Mouse (Mus musculus) neural tube, embryonic 12.5 days (tissue): ENCODE results near the gene Unc119b. TPM values are rescaled to one million over a fixed set of nuclear protein-coding genes. Genes with fewer than 3 reads are reported as not detected.
"Not testable (repeated sequence)": the region's sequence is repeated elsewhere in the genome, so short reads cannot be mapped to it uniquely, and the experiment has no call there.

Experiments
- ATAC-seq: fragments of 200-750 bp; cut with Nextera tagmentation; 2 replicates; pipeline ENCODE4 v1.8.0; 2017; ENCODE audit warnings: low read depth, mild to moderate bottlenecking, moderate TSS enrichment, moderate library complexity; ENCODE audit not compliant: low FRiP score
- H3K27ac ChIP-seq: fragments of 300-500 bp; sonication (generic); 2 replicates; pipeline ENCODE4 v1.5.1; 2016
- H3K27me3 ChIP-seq: fragments of 300-500 bp; sonication (generic); replicated peaks from 2 replicates; pipeline ENCODE4 v1.6.1; 2016; ENCODE audit warnings: mild to moderate bottlenecking
- H3K36me3 ChIP-seq: fragments of 300-500 bp; sonication (generic); 2 replicates; pipeline ENCODE4 v1.6.1; 2016; ENCODE audit warnings: mild to moderate bottlenecking
- H3K4me1 ChIP-seq: fragments of 300-500 bp; sonication (generic); 2 replicates; pipeline ENCODE4 v1.6.1; 2016
- H3K4me2 ChIP-seq: fragments of 300-500 bp; sonication (generic); replicated peaks from 2 replicates; pipeline ENCODE4 v1.6.1; 2016; ENCODE audit warnings: mild to moderate bottlenecking
- H3K4me3 ChIP-seq: fragments of 300-500 bp; sonication (generic); 2 replicates; pipeline ENCODE4 v1.5.1; 2016
- H3K9ac ChIP-seq: fragments of 300-500 bp; sonication (generic); 2 replicates; pipeline ENCODE4 v1.6.1; 2016; ENCODE audit warnings: mild to moderate bottlenecking
- H3K9me3 ChIP-seq: fragments of 300-500 bp; sonication (generic); 2 replicates; pipeline ENCODE4 v1.6.1; 2016; ENCODE audit warnings: mild to moderate bottlenecking
- WGBS: fragments of 180-500 bp; shearing (Covaris S2); methylation state at CpG from one replicate; pipeline ENCODE4 v1.1.7; 2016; 5-methylcytosine and 5-hydroxymethylcytosine counted together
- polyA plus RNA-seq: library from polyadenylated mRNA; unstranded; fragments of >200 nt; fragmentation: Nextera tagmentation; extraction: Ambion mirVana; gene quantifications from 2 replicates; pipeline ENCODE4 v1.2.1, GENCODE M21; 2016

The Unc119b gene
- polyA plus RNA-seq, 1 experiment from 2014 or later = 61.2 TPM

GRCm38 (mm10) chr5:115165895-115166814, 31.4 kb upstream of the Unc119b start:
- 57% methylated on average over 11 of the region's 11 CpGs for WGBS
- no peak for ATAC-seq
- Histone ChIP-seq H3K4me2 (no peak overlapping the region), H3K9me3 (no peaks in the 10 kb centered on the region), H3K36me3 (peaks cover 4% of the 10 kb centered on the region; the same call in 1 of the 2 replicates), H3K9ac (no peak overlapping the region), H3K27ac (no peak overlapping the region), H3K4me3 (no peak overlapping the region), H3K4me1 (peaks cover 4% of the 10 kb centered on the region; the same call in 1 of the 2 replicates), H3K27me3 (no peaks in the 10 kb centered on the region)

- H3K4me3 ChIP-seq = no peak overlapping the region
- no peak overlapping the region for H3K27ac ChIP-seq
- H3K4me1 ChIP-seq = peaks cover 4% of the 10 kb centered on the region; the same call in 1 of the 2 replicates
- no peaks in the 10 kb centered on the region for H3K9me3 ChIP-seq
- H3K4me2 ChIP-seq = no peak overlapping the region
- no peak overlapping the region for H3K9ac ChIP-seq
- 61% methylated on average over 9 of the region's 9 CpGs for WGBS
- H3K27me3 ChIP-seq = no peaks in the 10 kb centered on the region
- ATAC-seq = no peak
- peaks cover 3% of the 10 kb centered on the region; the same call in 1 of the 2 replicates for H3K36me3 ChIP-seq
Measured at GRCm38 (mm10) chr5:115165351-115165750, 30.6 kb upstream of the Unc119b start.

GRCm38 (mm10) chr5:115164446-115164845, 29.7 kb upstream of the Unc119b start:
- not testable (repeated sequence) for H3K4me3 ChIP-seq, ATAC-seq

GRCm38 (mm10) chr5:115163563-115163962, 28.8 kb upstream of the Unc119b start:
- no peak overlapping the region for H3K9ac ChIP-seq
- no peaks in the 10 kb centered on the region for H3K36me3 ChIP-seq
- ATAC-seq = no peak
- H3K27me3 ChIP-seq = no peaks in the 10 kb centered on the region
- no peaks in the 10 kb centered on the region for H3K9me3 ChIP-seq
- H3K27ac ChIP-seq = no peak overlapping the region
- H3K4me1 ChIP-seq = 0 out of 2 replicates have a peak, but pooled peaks cover 3% of the 10 kb centered on the region
- H3K4me3 ChIP-seq = no peak overlapping the region
- H3K4me2 ChIP-seq = 0 out of 2 replicates have a peak overlapping the region, but pooled peaks have one; percentile 4
- WGBS = 42% methylated on average over 8 of the region's 8 CpGs

More at GRCm38 (mm10) chr5:115164446-115164845, 29.7 kb upstream of the Unc119b start:
- H3K9ac ChIP-seq, H3K9me3 ChIP-seq, H3K4me1 ChIP-seq, H3K4me2 ChIP-seq, H3K36me3 ChIP-seq, H3K27ac ChIP-seq, H3K27me3 ChIP-seq: not testable (repeated sequence)
- 76% methylated on average over 4 of the region's 4 CpGs for WGBS

- not testable (repeated sequence) for H3K9me3 ChIP-seq, H3K4me3 ChIP-seq, H3K36me3 ChIP-seq, H3K4me2 ChIP-seq, H3K27me3 ChIP-seq, H3K9ac ChIP-seq, ATAC-seq, H3K27ac ChIP-seq
- H3K4me1 ChIP-seq = peaks cover 11% of the 10 kb centered on the region
- WGBS = 75% methylated on average over 1 of the region's 1 CpGs
Measured at GRCm38 (mm10) chr5:115161940-115162279, 27.1 kb upstream of the Unc119b start.

GRCm38 (mm10) chr5:115161064-115161939, 26.5 kb upstream of the Unc119b start:
- ATAC-seq = no peak
- H3K27me3 ChIP-seq = no peaks in the 10 kb centered on the region
- no peak overlapping the region; the same call in 1 of the 2 replicates for H3K27ac ChIP-seq

GRCm38 (mm10) chr5:115160655-115161054, 25.9 kb upstream of the Unc119b start:
- peaks cover 23% of the 10 kb centered on the region for H3K4me1 ChIP-seq
- H3K27me3 ChIP-seq = no peaks in the 10 kb centered on the region
- no peaks in the 10 kb centered on the region for H3K9me3 ChIP-seq
- WGBS = 83% methylated on average over 6 of the region's 6 CpGs
- H3K9ac ChIP-seq = no peak overlapping the region
- ATAC-seq = no peak
- no peak overlapping the region for H3K27ac ChIP-seq
- H3K4me3 ChIP-seq = no peak overlapping the region
- H3K36me3 ChIP-seq = no peaks in the 10 kb centered on the region
- no peak overlapping the region for H3K4me2 ChIP-seq

More at GRCm38 (mm10) chr5:115161064-115161939, 26.5 kb upstream of the Unc119b start:
- H3K4me3 ChIP-seq = no peak overlapping the region
- H3K4me1 ChIP-seq = peaks cover 16% of the 10 kb centered on the region
- H3K9me3 ChIP-seq = no peaks in the 10 kb centered on the region
- no peak overlapping the region for H3K9ac ChIP-seq
- H3K36me3 ChIP-seq = no peaks in the 10 kb centered on the region
- no peak overlapping the region for H3K4me2 ChIP-seq
- WGBS = 68% methylated on average over 13 of the region's 13 CpGs

GRCm38 (mm10) chr5:115159165-115159564, 24.4 kb upstream of the Unc119b start:
- no peak for ATAC-seq
- H3K9ac ChIP-seq = peak overlapping the region; percentile 97
- peaks cover 35% of the 10 kb centered on the region for H3K4me1 ChIP-seq
- H3K4me2 ChIP-seq = peak overlapping the region; percentile 93
- H3K27ac ChIP-seq = peak overlapping the region; percentile 67; the same call in 1 of the 2 replicates
- WGBS = 35% methylated on average over 12 of the region's 12 CpGs
- H3K36me3 ChIP-seq = no peaks in the 10 kb centered on the region
- peak overlapping the region; percentile 96 for H3K4me3 ChIP-seq
- no peaks in the 10 kb centered on the region for H3K27me3 ChIP-seq
- no peaks in the 10 kb centered on the region for H3K9me3 ChIP-seq

GRCm38 (mm10) chr5:115158040-115158983, 23.5 kb upstream of the Unc119b start, which contains the start of gene Mlec:
Mlec (minus strand) TSS chr5:115158179.
- under 1% methylated on average over 74 of the region's 78 CpGs for WGBS
- H3K27me3 ChIP-seq = no peaks in the 10 kb centered on the region
- peak within 1 kb of the TSS; percentile 97 for H3K9ac ChIP-seq
- peak within 1 kb of the TSS; percentile 89 for H3K27ac ChIP-seq
- H3K9me3 ChIP-seq = no peaks in the 10 kb centered on the region
- H3K4me1 ChIP-seq = peaks cover 38% of the 10 kb centered on the region
- H3K4me2 ChIP-seq = peak within 1 kb of the TSS; percentile 93
- peak; percentile 99 for ATAC-seq
- no peaks in the 10 kb centered on the region for H3K36me3 ChIP-seq
- peak within 1 kb of the TSS; percentile 96 for H3K4me3 ChIP-seq

- peaks cover 43% of the 10 kb centered on the region for H3K4me1 ChIP-seq
- H3K27ac ChIP-seq = no peak overlapping the region
- no peaks in the 10 kb centered on the region for H3K27me3 ChIP-seq
- no peaks in the 10 kb centered on the region for H3K36me3 ChIP-seq
- WGBS = 4% methylated on average over 26 of the region's 26 CpGs
- no peaks in the 10 kb centered on the region for H3K9me3 ChIP-seq
- H3K4me3 ChIP-seq = peak overlapping the region; percentile 96
- ATAC-seq = no peak
- H3K4me2 ChIP-seq = peak overlapping the region; percentile 93
- peak overlapping the region; percentile 97 for H3K9ac ChIP-seq
Measured at GRCm38 (mm10) chr5:115156933-115157589, 22.3 kb upstream of the Unc119b start.

- peak overlapping the region; percentile 93 for H3K4me2 ChIP-seq
- peaks cover 43% of the 10 kb centered on the region for H3K4me1 ChIP-seq
- H3K9ac ChIP-seq = peak overlapping the region; percentile 97
- H3K9me3 ChIP-seq = no peaks in the 10 kb centered on the region
- H3K36me3 ChIP-seq = no peaks in the 10 kb centered on the region
- peak overlapping the region; percentile 96; the same call in 1 of the 2 replicates for H3K4me3 ChIP-seq
- no peak for ATAC-seq
- 71% methylated on average over 7 of the region's 7 CpGs for WGBS
- H3K27me3 ChIP-seq = no peaks in the 10 kb centered on the region
- no peak overlapping the region for H3K27ac ChIP-seq
Measured at GRCm38 (mm10) chr5:115156401-115156800, 21.6 kb upstream of the Unc119b start.
